Mouse (Mus musculus): Measurements from ENCODE around the gene Krt72.
A peak's percentile ranks its signal among the peaks of the same experiment; 100 is the strongest.

The Krt72 gene

DNA sequence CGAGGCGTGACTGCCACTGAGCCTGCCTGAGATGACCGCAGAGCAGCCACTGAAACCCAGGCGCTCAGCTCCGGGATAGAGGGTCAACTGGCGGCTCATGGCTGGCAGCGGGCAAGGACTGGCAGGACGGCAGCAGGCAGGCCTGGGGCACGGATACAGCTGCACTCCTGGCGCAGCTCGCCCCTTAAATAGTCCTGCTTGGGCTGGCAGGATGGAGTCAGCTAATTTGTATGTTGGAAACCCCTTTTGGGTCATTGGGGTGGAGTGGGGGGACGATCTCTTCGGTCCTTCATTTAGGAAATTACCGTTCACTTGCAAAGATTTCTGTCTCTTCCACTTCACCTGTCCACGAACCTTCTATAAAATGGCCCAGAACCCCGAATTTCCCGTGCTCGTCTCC, at the start of gene Krt72:
Krt72 (minus strand) TSS at position 101 of the 400 bp plus-strand sequence.
- no peak for DNase-seq (ENCODE audit: low spot score)

DNA sequence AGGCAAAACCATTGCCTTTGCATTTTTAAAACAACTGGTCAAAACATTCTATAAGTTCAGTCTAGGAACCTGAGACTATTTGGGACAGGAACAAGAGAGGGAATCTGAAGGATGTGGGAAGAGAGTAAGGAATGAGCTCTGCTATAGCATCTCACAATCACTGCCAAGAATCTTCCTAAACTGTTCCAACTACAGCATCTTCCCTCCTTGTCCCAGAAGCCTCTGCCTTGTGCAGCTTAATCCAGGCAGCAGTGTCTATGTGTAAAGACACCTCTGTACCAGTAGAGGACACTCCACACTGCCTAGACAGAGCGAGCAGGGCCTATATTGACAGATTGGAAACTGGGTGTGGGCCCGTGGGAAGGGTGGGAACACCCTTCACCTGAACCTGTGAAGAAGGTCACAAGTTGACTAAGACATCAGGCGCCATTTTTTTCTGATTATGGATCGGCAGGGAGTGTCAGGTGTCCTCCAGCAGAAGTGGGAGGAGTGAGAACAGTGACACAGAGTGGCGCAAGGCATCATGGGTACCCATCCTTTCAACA, 48.6 kb upstream of the Krt72 start:
- DNase-seq (ENCODE audit: low spot score), result no peak

GRCm38 (mm10) chr15:101833131-101833530, 46.9 kb upstream of the Krt72 start:
- DNase-seq (ENCODE audit: low spot score), result no peak

DNA sequence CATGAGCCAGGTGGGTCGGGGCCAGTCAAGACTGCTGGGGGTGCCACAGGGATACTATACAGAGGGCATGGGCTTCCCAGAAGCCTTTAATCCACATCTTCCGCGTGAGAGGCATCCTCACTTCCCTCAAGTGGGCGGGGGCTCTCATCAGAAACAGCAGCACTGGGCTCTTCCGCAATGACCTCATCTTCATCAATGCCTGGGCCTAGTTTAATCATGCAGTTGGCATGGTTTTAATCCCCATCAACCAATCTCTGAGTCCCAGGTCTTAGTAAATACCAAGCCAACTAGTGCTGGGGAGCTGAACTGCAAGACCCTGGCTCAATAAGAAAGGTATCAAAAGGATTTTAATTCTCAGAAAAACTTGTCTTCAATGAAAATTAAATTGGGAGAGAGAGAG, 43.2 kb upstream of the Krt72 start:
- DNase-seq (ENCODE audit: low spot score), result no peak

- DNase-seq (ENCODE audit: low spot score), result no peak
Measured at GRCm38 (mm10) chr15:101821786-101822185, 35.5 kb upstream of the Krt72 start.

- no peak for DNase-seq (ENCODE audit: low spot score)
Measured at GRCm38 (mm10) chr15:101817875-101818274, 31.6 kb upstream of the Krt72 start, which contains the start of gene Krt2. Krt2 (minus strand) TSS chr15:101818169.

DNA sequence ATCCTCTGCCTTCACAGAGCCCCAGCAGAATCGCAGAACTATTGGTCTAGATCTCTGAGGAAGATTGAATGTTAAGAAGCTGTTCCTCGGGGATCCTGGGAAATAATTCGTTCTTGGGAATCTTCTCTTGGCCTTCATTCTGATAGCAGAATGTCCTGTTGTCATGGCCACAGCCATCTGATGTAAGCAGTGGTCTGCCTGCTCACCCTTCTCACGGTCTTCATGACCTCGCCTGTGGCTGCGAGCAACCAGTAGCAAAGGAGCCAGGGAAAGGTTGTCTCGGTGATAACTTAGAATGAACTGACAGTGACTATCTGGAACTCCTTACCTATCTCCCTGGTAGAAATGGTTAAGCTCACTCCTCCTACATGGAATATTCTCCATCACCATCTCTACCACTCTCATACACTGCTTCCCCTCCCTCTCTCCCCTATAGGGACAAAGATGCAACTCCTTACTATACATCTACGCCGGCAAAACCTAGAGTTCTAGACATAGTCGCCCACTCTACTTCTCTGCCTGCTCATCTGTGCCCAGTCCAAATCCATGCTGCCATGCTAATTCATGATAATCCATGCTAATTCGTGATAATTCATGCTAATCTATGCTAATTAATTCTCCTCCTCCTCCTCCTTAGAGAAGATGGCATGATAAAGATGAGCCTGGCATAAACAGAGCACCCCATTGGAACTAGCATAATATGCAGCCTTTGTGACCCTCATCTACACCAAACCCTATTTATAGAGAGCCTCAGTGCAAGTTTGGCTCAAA, 17.0 kb upstream of the Krt72 start:
- DNase-seq (ENCODE audit: low spot score), result peak; percentile 30

- DNase-seq (ENCODE audit: low spot score), result no peak
Measured at GRCm38 (mm10) chr15:101802296-101802835, 16.1 kb upstream of the Krt72 start, which contains the start of gene Krt73. Krt73 (minus strand) TSS chr15:101802346.

DNA sequence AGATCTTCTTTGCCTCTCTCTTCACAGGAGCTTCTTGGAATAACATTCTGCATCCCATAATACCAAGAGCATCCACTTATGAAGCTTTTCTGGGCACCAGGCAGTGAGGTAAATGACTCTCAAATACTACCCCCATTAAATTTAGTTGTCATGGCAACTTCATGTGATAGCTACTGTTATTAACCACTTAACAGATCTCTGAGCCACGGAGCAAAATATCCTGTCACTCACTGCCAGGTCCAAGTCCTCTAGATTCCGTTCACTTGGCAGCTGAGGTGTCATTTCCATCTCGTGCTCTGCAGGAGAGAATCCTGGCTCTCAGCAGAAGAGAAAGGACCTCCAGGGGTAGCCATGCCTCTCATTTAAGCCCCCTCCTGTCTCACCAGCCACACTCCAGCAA, 4.6 kb upstream of the Krt72 start:
- DNase-seq (ENCODE audit: low spot score), result no peak

GRCm38 (mm10) chr15:101773420-101773819, 12.8 kb downstream of the Krt72 start:
- no peak for DNase-seq (ENCODE audit: low spot score)

DNA sequence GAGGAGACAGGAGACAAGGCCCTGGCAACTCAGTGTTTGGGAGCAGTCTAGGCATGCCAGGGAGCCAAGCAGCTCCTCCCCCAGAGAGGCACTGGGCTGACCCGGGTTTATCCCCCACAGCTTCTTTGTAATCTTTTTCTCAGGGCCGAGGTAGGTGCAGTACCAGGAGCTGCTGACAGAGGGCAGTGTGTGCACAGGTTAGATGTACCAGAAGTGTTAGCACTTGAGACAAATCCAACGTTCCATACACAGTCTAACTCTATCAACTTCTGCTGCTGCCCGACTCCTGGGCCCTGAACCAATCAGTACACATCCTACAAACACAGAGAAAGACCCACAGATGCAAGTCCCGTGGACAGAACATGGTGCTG, 13.6 kb downstream of the Krt72 start:
- peak; percentile 62 for DNase-seq (ENCODE audit: low spot score)

DNA sequence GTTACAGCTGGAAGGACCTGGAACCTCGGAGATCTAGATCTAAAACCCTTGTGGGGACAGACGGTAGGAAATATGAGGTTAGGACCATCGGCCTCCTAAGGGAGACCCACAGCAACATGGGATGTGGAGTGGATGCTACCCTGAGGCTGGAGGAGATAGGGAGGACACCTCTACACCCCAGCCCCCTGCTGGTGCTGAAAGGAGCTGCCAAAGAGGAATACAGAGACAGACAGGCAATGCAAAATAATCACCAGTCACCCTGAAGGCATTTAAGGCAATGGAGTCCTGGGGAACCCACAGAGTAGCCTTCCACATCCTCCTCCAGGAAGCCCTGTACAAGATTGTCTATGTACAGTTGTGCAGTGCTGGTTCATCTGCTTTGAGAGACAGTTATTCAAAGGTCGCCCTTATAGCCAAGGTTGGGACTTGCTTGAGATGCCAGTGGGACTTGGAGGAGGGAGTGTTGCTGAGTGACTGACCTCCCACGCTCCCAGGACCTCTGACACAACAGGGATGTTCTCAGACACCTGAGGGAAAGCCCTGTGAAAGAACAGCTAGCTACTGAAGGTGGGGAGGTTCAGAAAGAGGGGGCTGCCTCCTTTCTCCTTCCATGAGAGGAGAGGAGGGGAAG, 14.1 kb downstream of the Krt72 start:
- no peak for DNase-seq (ENCODE audit: low spot score)

GRCm38 (mm10) chr15:101770226-101770625, 16.0 kb downstream of the Krt72 start:
- no peak for DNase-seq (ENCODE audit: low spot score)

DNA sequence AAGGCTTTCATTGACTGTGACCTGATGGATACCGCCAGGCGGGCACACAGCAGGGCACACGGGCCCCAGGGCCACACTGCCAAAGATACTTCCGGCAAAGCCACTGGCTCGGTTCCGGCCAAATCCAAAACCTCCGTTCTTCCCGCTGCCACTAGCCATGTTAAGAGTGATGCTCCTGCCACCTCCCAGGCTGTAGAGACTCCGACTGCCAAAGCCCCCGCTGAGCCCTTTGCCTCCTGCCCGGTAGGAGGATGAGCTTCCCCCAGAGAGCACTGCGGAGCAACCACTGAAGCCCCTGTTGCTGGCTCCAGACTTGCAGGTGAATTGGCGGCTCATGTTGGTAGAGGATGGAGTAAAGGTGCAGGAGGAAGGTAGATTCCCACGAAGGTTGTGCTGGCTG, 43.5 kb downstream of the Krt72 start, which contains the start of gene Krt71:
Krt71 (minus strand) TSS at position 399 of the 400 bp plus-strand sequence.
- DNase-seq (ENCODE audit: low spot score), result no peak

GRCm38 (mm10) chr15:101737786-101738185, 48.5 kb downstream of the Krt72 start:
- DNase-seq (ENCODE audit: low spot score), result no peak

DNA sequence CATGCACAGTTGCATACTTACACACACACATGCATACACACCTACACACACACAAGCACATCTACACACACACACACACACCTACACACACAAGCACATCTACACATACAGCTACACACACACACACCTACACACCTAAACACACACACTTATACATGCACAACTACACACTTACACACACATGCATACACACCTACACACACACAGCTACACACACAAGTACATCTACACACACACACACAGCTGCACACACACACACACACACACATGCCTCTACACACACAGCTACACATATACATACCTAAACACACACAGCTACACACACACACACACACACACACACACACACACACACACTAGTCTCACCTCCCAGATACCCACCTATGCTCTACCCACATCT, 55.6 kb downstream of the Krt72 start:
- no peak for DNase-seq (ENCODE audit: low spot score)

All from ovary, adult 18-20 months (tissue).